Mouse (Mus musculus): ENCODE data around the gene Pgk1. TPM values are rescaled to one million over a fixed set of nuclear protein-coding genes. Genes with fewer than 3 reads are reported as not detected.
"Not testable (repeated sequence)": the region's sequence is repeated elsewhere in the genome, so short reads cannot be mapped to it uniquely, and the experiment has no call there.

Pgk1 gene
- polyA plus RNA-seq, 1 experiment from 2014 or later, result 290 TPM

DNA sequence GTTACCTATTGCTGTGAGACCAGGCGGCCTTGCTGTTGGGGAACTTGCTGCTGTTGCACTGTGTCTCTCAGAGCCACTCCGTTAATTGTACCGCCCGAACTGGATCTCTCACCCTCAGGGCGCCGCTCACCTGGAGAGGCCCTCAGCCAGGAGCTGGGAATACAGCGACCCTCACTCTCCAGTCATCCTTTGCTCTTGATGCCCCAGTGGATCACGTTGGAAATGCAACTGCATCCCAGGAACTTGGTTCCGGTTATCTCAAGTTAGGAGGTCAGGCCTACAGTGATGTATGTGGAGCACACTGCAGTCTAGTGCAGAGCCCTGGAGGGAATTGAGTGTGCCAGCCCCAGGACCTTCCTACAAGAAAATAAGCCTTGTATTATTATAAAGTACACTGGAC lies 10.6 kb upstream of the Pgk1 start:
- no peak overlapping the region for H3K27ac ChIP-seq
- no peak for ATAC-seq (ENCODE audit: insufficient read depth, low FRiP score, low read depth)
- H3K27me3 ChIP-seq (replicated peaks), result no peaks in the 10 kb centered on the region
- no peaks in the 10 kb centered on the region for H3K4me1 ChIP-seq
- H3K4me2 ChIP-seq, result no peak overlapping the region
- no peaks in the 10 kb centered on the region for H3K9me3 ChIP-seq
- H3K4me3 ChIP-seq (replicated peaks), result no peak overlapping the region
- 57% methylated on average over 9 of the region's 9 CpGs for WGBS
- no peaks in the 10 kb centered on the region for H3K36me3 ChIP-seq
- H3K9ac ChIP-seq, result no peak overlapping the region

DNA sequence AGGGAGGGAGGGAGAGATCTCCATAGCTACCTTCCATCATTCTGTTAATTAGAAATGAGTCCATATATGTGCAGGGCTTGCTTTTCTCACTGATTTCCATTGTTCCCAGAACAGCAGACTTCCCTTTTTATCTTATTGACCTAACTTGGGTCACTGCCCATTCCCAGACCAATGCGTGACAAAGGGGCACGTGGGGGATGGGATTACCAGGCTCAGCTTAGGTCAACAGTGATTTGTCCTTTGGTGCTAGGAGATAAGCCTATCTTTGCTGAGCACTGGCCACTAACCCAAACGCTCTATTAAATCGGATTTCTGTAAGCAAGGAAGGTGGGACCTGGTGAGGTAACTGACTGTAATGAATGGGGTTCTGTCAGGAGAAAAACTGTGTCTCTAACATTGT lies 2.6 kb upstream of the Pgk1 start:
- H3K27ac ChIP-seq, result no peak overlapping the region
- H3K9ac ChIP-seq, result no peak overlapping the region
- H3K9me3 ChIP-seq, result no peaks in the 10 kb centered on the region
- 43% methylated on average over 4 of the region's 4 CpGs for WGBS
- H3K4me1 ChIP-seq, result no peaks in the 10 kb centered on the region
- no peak overlapping the region for H3K4me3 ChIP-seq (replicated peaks)
- no peak for ATAC-seq (ENCODE audit: insufficient read depth, low FRiP score, low read depth)
- H3K4me2 ChIP-seq, result no peak overlapping the region
- no peaks in the 10 kb centered on the region for H3K27me3 ChIP-seq (replicated peaks)
- H3K36me3 ChIP-seq, result no peaks in the 10 kb centered on the region

DNA sequence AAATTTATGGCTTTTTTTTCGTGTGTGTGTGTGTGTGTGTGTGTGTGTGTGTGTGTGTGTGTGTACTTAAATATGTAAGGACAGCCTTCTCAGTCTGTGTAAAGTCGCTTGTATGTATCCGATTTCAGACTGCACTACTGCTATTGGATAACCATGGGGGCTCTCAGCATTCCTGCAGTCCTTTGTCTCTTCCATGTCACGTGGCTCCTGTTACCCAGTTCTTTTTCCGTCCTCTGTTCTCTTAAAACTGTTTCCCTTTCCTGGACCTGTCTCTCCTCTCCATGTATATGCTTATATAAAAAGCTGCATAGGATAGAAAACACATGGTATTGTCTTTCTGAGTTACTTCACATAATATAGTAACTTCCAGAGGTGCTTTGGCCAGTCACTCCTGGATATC lies 1.2 kb upstream of the Pgk1 start:
- H3K4me1 ChIP-seq, result no peaks in the 10 kb centered on the region
- ATAC-seq (ENCODE audit: insufficient read depth, low FRiP score, low read depth), result no peak
- H3K9ac ChIP-seq, result no peak overlapping the region
- no peaks in the 10 kb centered on the region for H3K27me3 ChIP-seq (replicated peaks)
- H3K4me2 ChIP-seq, result no peak overlapping the region
- no peaks in the 10 kb centered on the region for H3K9me3 ChIP-seq
- H3K27ac ChIP-seq, result peak overlapping the region; percentile 86
- WGBS, result 19% methylated on average over 5 of the region's 5 CpGs
- no peaks in the 10 kb centered on the region for H3K36me3 ChIP-seq
- no peak overlapping the region for H3K4me3 ChIP-seq (replicated peaks)

DNA sequence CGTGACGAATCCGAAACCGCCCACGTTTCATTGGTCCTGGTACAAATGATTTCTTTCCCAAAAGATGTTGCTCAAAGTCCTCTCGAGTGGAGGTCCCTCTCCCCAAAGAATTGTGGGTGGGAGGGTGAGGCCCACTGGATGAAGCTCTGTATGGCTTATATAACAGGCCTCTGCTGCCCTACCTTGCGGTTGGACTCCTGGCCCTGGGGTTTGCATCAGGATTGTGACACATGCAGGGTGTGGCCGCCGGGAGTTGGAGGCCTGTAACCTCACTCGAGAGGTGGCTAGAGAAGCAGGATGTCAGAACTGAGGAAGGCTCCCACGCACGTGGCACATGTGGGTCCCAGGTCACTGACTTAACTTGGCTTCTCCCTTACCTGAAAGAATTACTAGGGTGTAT lies 837 bp downstream of the Pgk1 start:
- Histone ChIP-seq H3K4me1 (no peaks in the 10 kb centered on the region), H3K9me3 (no peaks in the 10 kb centered on the region), H3K9ac (peak overlapping the region; percentile 29; the same call in 1 of the 2 replicates), H3K4me2 (peak overlapping the region; percentile 52), H3K36me3 (no peaks in the 10 kb centered on the region), H3K27me3 (replicated peaks) (no peaks in the 10 kb centered on the region), H3K4me3 (replicated peaks) (peak overlapping the region; percentile 50), H3K27ac (peak overlapping the region; percentile 63; the same call in 1 of the 2 replicates)
- WGBS, result 16% methylated on average over 12 of the region's 12 CpGs
- ATAC-seq (ENCODE audit: insufficient read depth, low FRiP score, low read depth), result no peak

DNA sequence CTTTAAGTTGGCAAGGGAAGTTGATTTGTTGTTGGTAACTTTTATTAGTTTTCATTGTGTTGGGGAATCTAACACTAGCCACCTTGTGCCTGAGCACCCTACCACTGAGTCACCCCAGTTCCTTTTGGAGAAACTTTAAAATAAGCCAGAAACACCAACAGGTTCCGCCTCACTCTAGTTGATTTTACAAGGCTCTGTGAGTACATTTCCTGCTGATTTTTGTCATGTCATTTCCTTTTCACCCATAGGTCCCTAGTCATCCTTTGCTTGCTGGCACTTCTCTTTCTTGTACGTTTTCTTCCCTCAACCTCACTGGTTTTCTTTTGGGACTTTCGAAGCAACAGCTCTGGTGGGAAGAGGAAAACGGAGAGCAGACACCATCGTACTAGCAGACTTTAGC lies 2.5 kb downstream of the Pgk1 start:
- Histone ChIP-seq H3K27me3 (replicated peaks) (no peaks in the 10 kb centered on the region), H3K36me3 (no peaks in the 10 kb centered on the region), H3K9me3 (no peaks in the 10 kb centered on the region), H3K4me1 (no peaks in the 10 kb centered on the region), H3K4me3 (replicated peaks) (peak overlapping the region; percentile 50), H3K4me2 (peak overlapping the region; percentile 52), H3K27ac (no peak overlapping the region), H3K9ac (no peak overlapping the region)
- 77% methylated on average over 5 of the region's 5 CpGs for WGBS
- no peak for ATAC-seq (ENCODE audit: insufficient read depth, low FRiP score, low read depth)

DNA sequence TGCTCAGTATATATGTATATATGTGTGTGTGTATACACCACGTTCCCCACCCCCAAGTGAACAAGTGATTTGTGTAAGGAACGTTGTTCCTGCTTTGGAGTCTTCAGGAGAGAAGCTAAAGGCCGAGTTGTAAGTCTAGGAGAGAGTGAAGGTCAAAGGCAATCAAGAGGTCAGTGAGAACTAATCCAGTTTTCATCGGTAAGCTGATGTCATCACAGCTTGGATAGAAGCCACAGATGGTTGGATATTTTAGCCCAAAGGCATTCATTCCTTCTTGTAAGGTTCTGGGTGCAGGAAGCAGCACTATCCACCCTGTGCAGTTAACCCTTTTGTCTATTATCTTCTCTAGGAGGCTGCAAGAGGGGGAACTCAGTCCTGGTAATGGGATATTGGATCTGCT lies 3.2 kb downstream of the Pgk1 start:
- 36% methylated on average over 4 of the region's 4 CpGs for WGBS
- H3K4me3 ChIP-seq (replicated peaks), result no peak overlapping the region
- H3K9ac ChIP-seq, result no peak overlapping the region
- no peaks in the 10 kb centered on the region for H3K9me3 ChIP-seq
- peak overlapping the region; percentile 52; the same call in 1 of the 2 replicates for H3K4me2 ChIP-seq
- no peak overlapping the region for H3K27ac ChIP-seq
- no peak for ATAC-seq (ENCODE audit: insufficient read depth, low FRiP score, low read depth)
- H3K27me3 ChIP-seq (replicated peaks), result no peaks in the 10 kb centered on the region
- H3K4me1 ChIP-seq, result no peaks in the 10 kb centered on the region
- no peaks in the 10 kb centered on the region for H3K36me3 ChIP-seq

DNA sequence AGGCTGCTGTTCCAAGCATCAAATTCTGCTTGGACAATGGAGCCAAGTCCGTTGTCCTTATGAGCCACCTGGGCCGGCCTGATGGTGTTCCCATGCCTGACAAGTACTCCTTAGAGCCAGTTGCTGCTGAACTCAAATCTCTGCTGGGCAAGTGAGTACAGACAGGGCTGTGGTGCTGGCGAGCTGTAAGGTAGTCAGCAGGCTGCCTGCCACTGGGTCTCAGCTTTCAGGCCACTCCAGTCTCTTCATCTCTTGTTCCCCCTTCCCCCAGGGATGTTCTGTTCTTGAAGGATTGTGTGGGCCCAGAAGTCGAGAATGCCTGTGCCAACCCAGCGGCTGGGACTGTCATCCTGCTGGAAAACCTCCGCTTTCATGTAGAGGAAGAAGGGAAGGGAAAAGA lies 7.5 kb downstream of the Pgk1 start:
- not testable (repeated sequence) for H3K4me2 ChIP-seq, H3K27ac ChIP-seq

DNA sequence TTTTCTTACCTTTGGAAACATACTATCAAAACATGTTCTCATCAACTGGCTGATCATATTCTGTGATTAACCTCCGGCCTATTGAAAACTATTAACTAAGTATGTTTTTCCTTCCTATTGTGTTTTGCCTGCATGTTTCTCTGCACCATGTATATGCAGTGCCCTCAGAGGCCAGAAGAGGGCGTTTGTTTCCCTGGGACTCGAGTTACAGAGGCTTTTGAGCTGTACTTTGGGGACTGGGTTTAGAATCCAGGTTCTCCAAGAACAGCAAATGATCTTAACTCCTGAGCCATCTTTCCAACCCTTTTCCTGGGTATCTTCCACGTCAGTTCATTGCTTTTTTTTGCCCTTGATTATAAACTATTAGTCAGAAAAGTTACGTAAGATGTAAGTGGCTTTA lies 10.4 kb downstream of the Pgk1 start:
- Histone ChIP-seq H3K4me3 (replicated peaks) (no peak overlapping the region), H3K9ac (no peak overlapping the region), H3K4me1 (no peaks in the 10 kb centered on the region), H3K4me2 (no peak overlapping the region), H3K27me3 (replicated peaks) (no peaks in the 10 kb centered on the region), H3K36me3 (peaks cover 10% of the 10 kb centered on the region; the same call in 1 of the 2 replicates), H3K27ac (no peak overlapping the region), H3K9me3 (no peaks in the 10 kb centered on the region)
- WGBS, result 65% methylated on average over 5 of the region's 5 CpGs
- no peak for ATAC-seq (ENCODE audit: insufficient read depth, low FRiP score, low read depth)

More for the DNA sequence above, 7.5 kb downstream of the Pgk1 start:
- 89% methylated on average over 6 of the region's 6 CpGs for WGBS
- not testable (repeated sequence) for H3K4me1 ChIP-seq; H3K4me3 ChIP-seq (replicated peaks); H3K27me3 ChIP-seq (replicated peaks); H3K36me3 ChIP-seq; H3K9ac ChIP-seq; ATAC-seq (ENCODE audit: insufficient read depth, low FRiP score, low read depth); H3K9me3 ChIP-seq

DNA sequence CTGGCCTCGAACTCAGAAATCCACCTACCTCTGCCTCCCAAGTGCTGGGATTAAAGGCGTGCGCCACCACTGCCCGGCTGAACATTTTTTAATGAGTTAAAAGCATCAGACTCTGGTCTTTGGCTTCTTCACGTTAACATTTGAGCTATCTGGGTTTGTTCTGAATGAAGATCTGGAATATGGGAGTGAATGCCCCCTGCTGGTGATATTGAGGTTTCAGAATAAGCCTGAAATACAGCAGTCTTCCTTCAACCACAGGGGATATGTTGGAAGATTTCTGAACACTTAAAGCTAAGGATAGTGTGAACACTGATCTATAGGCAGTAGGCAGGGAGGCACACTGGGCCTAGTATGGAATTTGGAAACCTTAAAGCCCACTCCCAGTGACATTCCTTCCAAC lies 12.0 kb downstream of the Pgk1 start:
- Histone ChIP-seq H3K9ac (no peak overlapping the region), H3K36me3 (peaks cover 10% of the 10 kb centered on the region; the same call in 1 of the 2 replicates), H3K9me3 (no peaks in the 10 kb centered on the region), H3K4me2 (no peak overlapping the region), H3K27me3 (replicated peaks) (no peaks in the 10 kb centered on the region), H3K4me3 (replicated peaks) (no peak overlapping the region), H3K4me1 (no peaks in the 10 kb centered on the region), H3K27ac (no peak overlapping the region)
- no peak for ATAC-seq (ENCODE audit: insufficient read depth, low FRiP score, low read depth)
- 82% methylated on average over 5 of the region's 5 CpGs for WGBS

DNA sequence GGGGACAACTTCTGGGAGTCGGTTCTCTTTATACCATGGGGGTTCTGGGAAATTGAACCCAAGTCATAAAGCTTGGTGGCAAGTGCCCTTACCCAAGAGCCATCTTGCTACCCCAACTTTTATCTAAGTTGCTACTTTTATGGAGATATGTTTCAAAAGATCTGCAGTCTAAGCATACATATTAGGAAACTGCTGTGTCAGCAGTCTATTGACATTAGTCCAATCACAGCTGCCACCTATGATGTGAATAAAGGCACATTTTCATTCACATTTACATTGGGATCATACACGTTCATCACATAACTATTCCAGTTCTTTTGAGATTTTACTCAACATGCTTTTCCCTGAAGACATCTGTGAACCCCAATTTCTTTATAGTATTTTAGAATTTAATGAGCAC lies 22.2 kb downstream of the Pgk1 start:
- H3K9ac ChIP-seq, result no peak overlapping the region
- H3K4me1 ChIP-seq, result no peaks in the 10 kb centered on the region
- no peak overlapping the region for H3K4me3 ChIP-seq (replicated peaks)
- no peaks in the 10 kb centered on the region for H3K27me3 ChIP-seq (replicated peaks)
- H3K4me2 ChIP-seq, result no peak overlapping the region
- H3K9me3 ChIP-seq, result no peaks in the 10 kb centered on the region
- H3K27ac ChIP-seq, result no peak overlapping the region
- no peak for ATAC-seq (ENCODE audit: insufficient read depth, low FRiP score, low read depth)
- no peaks in the 10 kb centered on the region for H3K36me3 ChIP-seq
- WGBS, result 79% methylated on average over 2 of the region's 2 CpGs

DNA sequence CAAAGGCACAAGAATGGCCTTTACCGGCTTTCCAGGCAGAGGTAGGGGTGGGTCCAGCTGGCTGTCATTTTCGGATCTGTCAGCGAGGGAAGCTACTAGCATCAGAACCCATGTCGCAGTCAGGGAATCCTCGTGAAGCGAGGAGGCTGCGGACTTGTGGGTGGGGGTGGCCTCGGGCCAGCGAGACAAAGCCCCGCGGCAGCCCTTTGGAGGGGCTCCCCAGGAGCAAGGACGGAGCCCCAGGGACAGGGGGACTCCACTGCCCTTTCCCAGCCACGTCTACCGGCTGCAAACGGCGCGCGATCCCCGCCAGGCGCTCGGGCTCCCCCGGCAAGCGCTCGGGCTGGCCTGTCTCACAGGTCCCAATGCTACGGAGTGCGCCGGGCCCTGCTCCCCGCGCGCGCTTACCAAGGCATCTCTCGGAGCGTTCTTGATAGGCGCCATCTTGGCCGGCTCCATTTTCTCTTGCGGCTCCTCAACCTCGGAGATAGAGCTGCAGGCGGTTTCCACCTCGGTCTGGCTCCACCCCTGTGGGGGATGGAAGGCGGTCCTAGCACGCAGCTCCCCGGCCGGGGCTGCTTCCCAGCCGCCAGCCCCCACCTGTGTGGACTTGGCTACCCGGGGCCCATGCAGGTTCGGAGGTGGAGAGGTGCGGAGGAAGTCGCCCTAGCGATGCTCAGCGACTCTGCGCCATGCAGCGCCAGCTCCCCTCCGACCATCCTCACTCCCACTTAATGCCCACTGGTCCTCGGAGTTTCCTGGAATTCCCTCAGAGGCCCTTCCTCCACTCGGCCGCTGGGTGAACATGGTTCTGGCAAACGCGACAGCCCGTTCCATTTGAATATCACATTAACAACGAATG lies 32.5 kb downstream of the Pgk1 start:
- H3K27ac ChIP-seq, result peak overlapping the region; percentile 77
- peak; percentile 95 for ATAC-seq (ENCODE audit: insufficient read depth, low FRiP score, low read depth)
- no peaks in the 10 kb centered on the region for H3K4me1 ChIP-seq

DNA sequence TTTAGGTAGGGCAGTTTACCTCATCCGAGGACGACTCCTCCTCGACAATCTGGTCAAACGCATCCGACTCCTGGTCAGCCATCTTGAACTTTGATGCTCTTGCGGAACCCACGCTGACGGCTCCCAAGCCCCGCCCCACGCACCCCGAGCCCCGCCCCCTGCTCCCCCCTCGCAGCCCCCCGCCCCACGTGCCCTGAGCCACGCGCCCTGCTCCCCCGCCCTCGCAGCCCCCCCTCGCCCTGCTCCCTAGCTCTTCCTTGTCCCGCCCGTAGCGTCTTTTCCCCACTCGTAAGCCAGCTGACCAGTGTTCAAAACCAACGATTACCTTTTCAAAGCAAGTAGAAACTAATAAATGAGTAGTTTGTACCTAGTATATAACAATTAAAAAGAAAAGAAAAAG lies 34.2 kb downstream of the Pgk1 start, which contains the start of gene Taf9b:
Gene Taf9b, minus strand, starts transcription at position 101 of the 400 bp plus-strand sequence.
- 87% methylated on average over 25 of the region's 25 CpGs for WGBS
- peak within 1 kb of the TSS; percentile 57 for H3K4me3 ChIP-seq (replicated peaks)
- no peak for ATAC-seq (ENCODE audit: insufficient read depth, low FRiP score, low read depth)
- H3K4me2 ChIP-seq, result peak within 1 kb of the TSS; percentile 54
- H3K27ac ChIP-seq, result no peak within 1 kb of the TSS
- H3K36me3 ChIP-seq, result no peaks in the 10 kb centered on the region
- no peaks in the 10 kb centered on the region for H3K9me3 ChIP-seq
- no peaks in the 10 kb centered on the region for H3K4me1 ChIP-seq
- H3K9ac ChIP-seq, result no peak within 1 kb of the TSS
- H3K27me3 ChIP-seq (replicated peaks), result no peaks in the 10 kb centered on the region

More for the DNA sequence above, 32.5 kb downstream of the Pgk1 start:
- peak overlapping the region; percentile 54 for H3K4me2 ChIP-seq
- H3K9me3 ChIP-seq, result no peaks in the 10 kb centered on the region
- H3K4me3 ChIP-seq (replicated peaks), result peak overlapping the region; percentile 57
- WGBS, result 27% methylated on average over 58 of the region's 60 CpGs
- H3K27me3 ChIP-seq (replicated peaks), result no peaks in the 10 kb centered on the region
- peak overlapping the region; percentile 32; the same call in 1 of the 2 replicates for H3K9ac ChIP-seq
- no peaks in the 10 kb centered on the region for H3K36me3 ChIP-seq

All from stomach, embryonic 15.5 days (tissue).